Comparison of ENCODE assay signal across 23 mouse cellular contexts in genomic region chr5:49522986-49523385, GRCm38 (mm10). TPM values are rescaled to one million over a fixed set of nuclear protein-coding genes. Genes with fewer than 3 reads are reported as not detected.
DNase-seq lines count a peak whose midpoint lies in the region; ATAC-seq and TF ChIP-seq lines count a peak whose summit lies in the region.
"Had no signal": no experiment of that assay in that cellular context is flagged by ENCODE, and none has a peak within 500 bp of the region (broad histone marks: within the 10 kb centered on the region; RNA-seq: fewer than 3 reads in every experiment).

No protein-coding gene starts in this region.

- no peak overlapping the region for H3K9ac ChIP-seq in hindbrain, embryonic 15.5 days
- no peak overlapping the region for H3K9ac ChIP-seq in hindbrain, embryonic 11.5 days (ENCODE audit: low read depth, low read length)
- H3K9ac ChIP-seq: forebrain, embryonic 15.5 days; hindbrain, embryonic 13.5 days; intestine, embryonic 15.5 days had no signal

- WGBS in cerebellum, adult 2 months = 58% methylated on average over 4 of the region's 4 CpGs
- 81% methylated on average over 4 of the region's 4 CpGs for WGBS in hindbrain, embryonic 15.5 days
- 71% methylated on average over 4 of the region's 4 CpGs for WGBS in hindbrain, embryonic 11.5 days

- H3K4me2 ChIP-seq in hindbrain, embryonic 15.5 days = 0 out of 2 replicates have a peak overlapping the region, but pooled peaks have one; percentile 93
- no peak overlapping the region for H3K4me2 ChIP-seq in hindbrain, embryonic 11.5 days (replicated peaks; ENCODE audit: low read depth, low read length)
- H3K4me2 ChIP-seq: intestine, embryonic 15.5 days had no signal

- no peak for TF ChIP-seq CTCF in cerebellum, adult 2 months (IDR thresholded peaks at IDR 0.05; ENCODE audit: borderline replicate concordance, insufficient read depth, low read depth, low read length)

- no peaks in the 10 kb centered on the region for H3K27me3 ChIP-seq in cerebellum, adult 2 months (ENCODE audit: control insufficient read depth, insufficient read depth, low read length)
- H3K27me3 ChIP-seq in hindbrain, embryonic 15.5 days = 0 out of 2 replicates have a peak, but pooled peaks cover 9% of the 10 kb centered on the region
- H3K27me3 ChIP-seq in hindbrain, embryonic 11.5 days (ENCODE audit: control insufficient read depth, insufficient read depth, low read length) = 0 out of 2 replicates have a peak, but pooled peaks cover 2% of the 10 kb centered on the region
- H3K27me3 ChIP-seq: CH12.LX; forebrain, embryonic 15.5 days; Patski had no signal

- no peaks in the 10 kb centered on the region for H3K9me3 ChIP-seq in hindbrain, embryonic 15.5 days
- H3K9me3 ChIP-seq in hindbrain, embryonic 11.5 days (ENCODE audit: control insufficient read depth, low read length) = no peaks in the 10 kb centered on the region
- H3K9me3 ChIP-seq: embryonic facial prominence, embryonic 10.5 days; forebrain, embryonic 10.5 days; forebrain, embryonic 15.5 days; heart, embryonic 10.5 days; hindbrain, embryonic 13.5 days; intestine, embryonic 15.5 days had no signal

- H3K36me3 ChIP-seq in hindbrain, embryonic 15.5 days = no peaks in the 10 kb centered on the region
- no peaks in the 10 kb centered on the region for H3K36me3 ChIP-seq in hindbrain, embryonic 11.5 days (ENCODE audit: control insufficient read depth, insufficient read depth, low read length)
- H3K36me3 ChIP-seq: embryonic facial prominence, embryonic 10.5 days; forebrain, embryonic 10.5 days; forebrain, embryonic 15.5 days; heart, embryonic 10.5 days; hindbrain, embryonic 13.5 days; intestine, embryonic 15.5 days had no signal

- ATAC-seq in cerebellum, adult (ENCODE audit: insufficient number of reproducible peaks, low FRiP score, low TSS enrichment) = no peak
- no peak for ATAC-seq in hindbrain, embryonic 15.5 days (ENCODE audit: low FRiP score, low read depth)
- no peak for ATAC-seq in hindbrain, embryonic 11.5 days (ENCODE audit: low FRiP score)
- ATAC-seq: activated CD4-positive, CD25-positive, alpha-beta regulatory T cell, adult 4 months; forebrain, embryonic 15.5 days; intestine, embryonic 15.5 days; Patski had no signal

- DNase-seq in cerebellum, adult 2 months = peak; percentile 48 to 62
- no peak for DNase-seq in hindbrain, embryonic 11.5 days (ENCODE audit: low spot score)
- DNase-seq in cerebellum, adult 9-10 months = peak; percentile 56
- peak; percentile 32 to 37 for DNase-seq in cerebellum, postnatal 36 days
- DNase-seq in heart, adult 9 months (ENCODE audit: low spot score in 2 of 2) = no peak
- DNase-seq: adrenal gland, postnatal 14 days; gastrocnemius, adult 2 months; gastrocnemius, postnatal 36 days; heart, adult 11 months; heart, postnatal 10 days; heart, postnatal 4 days; kidney, adult 18-20 months had no signal

- H3K4me1 ChIP-seq in cerebellum, adult 2 months (ENCODE audit: control insufficient read depth, insufficient read depth, low read length) = peaks cover 16% of the 10 kb centered on the region; the same call in 1 of the 2 replicates
- H3K4me1 ChIP-seq in hindbrain, embryonic 15.5 days (replicated peaks) = no peaks in the 10 kb centered on the region
- H3K4me1 ChIP-seq in hindbrain, embryonic 11.5 days (replicated peaks; ENCODE audit: control insufficient read depth, insufficient read depth, low read length) = no peaks in the 10 kb centered on the region

- H3K27ac ChIP-seq in cerebellum, adult 2 months (ENCODE audit: insufficient read depth, low read length) = no peak overlapping the region
- H3K27ac ChIP-seq in hindbrain, embryonic 15.5 days (replicated peaks) = no peak overlapping the region
- H3K27ac ChIP-seq in hindbrain, embryonic 11.5 days (ENCODE audit: low read depth, low read length) = no peak overlapping the region
- H3K27ac ChIP-seq: embryonic facial prominence, embryonic 10.5 days; forebrain, embryonic 10.5 days; forebrain, embryonic 15.5 days; gastrocnemius, adult 2 months; heart, embryonic 10.5 days; hindbrain, embryonic 13.5 days; intestine, embryonic 15.5 days had no signal

- H3K4me3 ChIP-seq in cerebellum, adult 2 months (replicated peaks; ENCODE audit: insufficient read depth, low read depth, low read length) = peak overlapping the region; percentile 90
- no peak overlapping the region for H3K4me3 ChIP-seq in hindbrain, embryonic 15.5 days
- no peak overlapping the region for H3K4me3 ChIP-seq in hindbrain, embryonic 11.5 days (ENCODE audit: low read depth, low read length)
- H3K4me3 ChIP-seq: embryonic facial prominence, embryonic 10.5 days; forebrain, embryonic 10.5 days; gastrocnemius, adult 2 months; heart, embryonic 10.5 days; hindbrain, embryonic 13.5 days; intestine, embryonic 15.5 days had no signal

- no peak; the same call in 1 of the 2 replicates for TF ChIP-seq POLR2A in cerebellum, adult 2 months (IDR thresholded peaks at IDR 0.05; ENCODE audit: borderline replicate concordance, insufficient read depth, low read length)

RNA-seq across cellular contexts. Expression of gene Kcnip4, which starts 1.7 kb away (rescaled TPM):
- 93.6 and 105 TPM in 2 replicates for polyA plus RNA-seq in cerebellum, adult 2 months (2012; rRNA removed)
- polyA plus RNA-seq in hindbrain, embryonic 15.5 days (2015; fragmentation: Nextera tagmentation; extraction: Ambion mirVana) = 18.4 and 21.2 TPM in 2 replicates
- polyA plus RNA-seq in hindbrain, embryonic 11.5 days (2014; fragmentation: Nextera tagmentation; extraction: Ambion mirVana) = 3.9 and 4.2 TPM in 2 replicates

Comparison
In these comparisons a context has a peak if more than half of its experiments do, and no peak if none do; other contexts are left out.
1. DNase-seq: peak in cerebellum, adult 2 months (2 of 2), cerebellum, adult 9-10 months (single experiment) and cerebellum, postnatal 36 days (2 of 2); none in hindbrain, embryonic 11.5 days (single experiment) and heart, adult 9 months (0 of 2).